Mouse (Mus musculus) central nervous system, embryonic 18 days (tissue): Measurements from ENCODE around the gene Veph1. TPM values are rescaled to one million over a fixed set of nuclear protein-coding genes. Genes with fewer than 3 reads are reported as not detected.

Experiments used
- polyA plus RNA-seq: library from polyadenylated mRNA; depleted of rRNA; stranded (reverse); fragments of >200 nt; gene quantifications from 2 replicates; pipeline ENCODE4 v1.2.3, GENCODE M21; 2012; rRNA removed

The Veph1 gene
- 1.4 and 1.7 TPM in 2 replicates for polyA plus RNA-seq

GRCm38 (mm10) chr3:66296545-66296944 is at the start of gene Veph1:
TSS of gene Veph1 (minus strand) at chr3:66296837.

GRCm38 (mm10) chr3:66219655-66220191 is 76.9 kb downstream of the Veph1 start, which contains the start of gene Ptx3:
TSS of gene Ptx3 (plus strand) at chr3:66219910.

Other genes with a start within 250 kb of the Veph1 start
- gene Ptx3, start 76.9 kb downstream of the Veph1 start, polyA plus RNA-seq: 9.8 and 10.8 TPM in 2 replicates